Mouse (Mus musculus) lung, embryonic 15.5 days (tissue): ENCODE measurements at regions not wholly inside any gene's neighbourhood (a gene's known extent, or its start where the extent isn't known, plus 50 kb on each side); places are given as distances from the start of the nearest gene placed in this dataset. TPM values are rescaled to one million over a fixed set of nuclear protein-coding genes. Genes with fewer than 3 reads are reported as not detected.

Source experiments
- ATAC-seq: fragments of 200-750 bp; cut with Nextera tagmentation; 2 replicates; pipeline ENCODE4 v1.8.0; 2017; ENCODE audit warnings: moderate number of reproducible peaks, borderline replicate concordance; ENCODE audit not compliant: low FRiP score, low TSS enrichment; ENCODE audit errors: extremely low read depth
- H3K27ac ChIP-seq: fragments of 300-500 bp; sonication (generic); 2 replicates; pipeline ENCODE4 v1.5.1; 2015; ENCODE audit warnings: moderate library complexity, mild to moderate bottlenecking, inconsistent platforms
- H3K27me3 ChIP-seq: fragments of 300-500 bp; sonication (generic); 2 replicates; pipeline ENCODE4 v1.6.1; 2015; ENCODE audit warnings: inconsistent platforms
- H3K36me3 ChIP-seq: fragments of 300-500 bp; sonication (generic); 2 replicates; pipeline ENCODE4 v1.6.1; 2015; ENCODE audit warnings: inconsistent platforms
- H3K4me1 ChIP-seq: fragments of 300-500 bp; sonication (generic); 2 replicates; pipeline ENCODE4 v1.6.1; 2015; ENCODE audit warnings: inconsistent platforms
- H3K4me2 ChIP-seq: fragments of 300-500 bp; sonication (generic); 2 replicates; pipeline ENCODE4 v1.6.1; 2015; ENCODE audit warnings: inconsistent platforms, mild to moderate bottlenecking, moderate library complexity
- H3K4me3 ChIP-seq: fragments of 300-500 bp; sonication (generic); 2 replicates; pipeline ENCODE4 v1.5.1; 2015; ENCODE audit warnings: mild to moderate bottlenecking, inconsistent platforms
- H3K9ac ChIP-seq: fragments of 300-500 bp; sonication (generic); 2 replicates; pipeline ENCODE4 v1.6.1; 2015; ENCODE audit warnings: inconsistent platforms
- H3K9me3 ChIP-seq: fragments of 300-500 bp; sonication (generic); 2 replicates; pipeline ENCODE4 v1.6.1; 2016; ENCODE audit warnings: inconsistent platforms
- WGBS: fragments of 180-500 bp; shearing (Covaris S2); methylation state at CpG from one replicate; pipeline ENCODE4 v1.1.7; 2015; 5-methylcytosine and 5-hydroxymethylcytosine counted together
- microRNA-seq: library from miRNA; unstranded; fragments of <30 nt; microRNA quantifications from one replicate; pipeline ENCODE4, GENCODE M21; 2016

DNA sequence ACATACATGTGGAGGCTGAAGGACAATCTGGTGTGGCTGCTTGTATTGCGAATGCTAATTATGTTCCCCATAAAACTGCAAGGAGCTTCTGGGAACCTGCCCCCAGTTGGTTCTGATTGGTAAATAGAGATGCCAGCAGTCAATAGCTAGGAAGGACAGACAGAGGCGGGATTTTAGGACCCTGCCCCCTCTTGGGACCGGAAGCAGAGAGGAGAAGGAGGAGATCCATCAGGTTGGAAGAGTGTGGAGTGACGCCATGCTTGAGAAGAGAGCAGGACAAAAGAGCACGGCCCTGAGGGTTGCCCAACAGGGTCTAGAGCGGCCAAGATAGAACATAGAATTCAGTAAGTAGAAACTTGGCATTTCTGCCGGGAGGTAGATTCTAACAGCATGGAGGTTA is 50.4 kb upstream of the Zfp64 start:
- no peaks in the 10 kb centered on the region for H3K9me3 ChIP-seq
- H3K27me3 ChIP-seq = no peaks in the 10 kb centered on the region
- no peak overlapping the region for H3K4me2 ChIP-seq
- 83% methylated on average over 7 of the region's 7 CpGs for WGBS
- no peaks in the 10 kb centered on the region for H3K4me1 ChIP-seq
- H3K36me3 ChIP-seq = no peaks in the 10 kb centered on the region
- no peak overlapping the region for H3K9ac ChIP-seq
- no peak overlapping the region for H3K4me3 ChIP-seq
- no peak for ATAC-seq
- H3K27ac ChIP-seq = no peak overlapping the region

Small RNAs in the stretch of these regions (microRNA-seq; reads per million reads assigned to microRNA genes)
- gene Gm26469 = not detected
